Mouse (Mus musculus) embryonic fibroblast, embryonic 13.5 days (primary cell): ENCODE measurements at regions not wholly inside any gene's neighbourhood (a gene's known extent, or its start where the extent isn't known, plus 50 kb on each side); places are given as distances from the start of the nearest gene placed in this dataset.

Source experiments
- CTCF ChIP-seq: IDR thresholded peaks from 2 replicates; pipeline ENCODE4 v1.5.1; 2011; ENCODE audit warnings: mild to moderate bottlenecking, control low read depth, low read length, moderate library complexity, borderline replicate concordance; ENCODE audit not compliant: insufficient read depth
- POLR2A ChIP-seq: IDR thresholded peaks from 2 replicates; pipeline ENCODE4 v1.6.1; 2011; ENCODE audit warnings: low read depth, mild to moderate bottlenecking, control low read depth, low read length, moderate library complexity

DNA sequence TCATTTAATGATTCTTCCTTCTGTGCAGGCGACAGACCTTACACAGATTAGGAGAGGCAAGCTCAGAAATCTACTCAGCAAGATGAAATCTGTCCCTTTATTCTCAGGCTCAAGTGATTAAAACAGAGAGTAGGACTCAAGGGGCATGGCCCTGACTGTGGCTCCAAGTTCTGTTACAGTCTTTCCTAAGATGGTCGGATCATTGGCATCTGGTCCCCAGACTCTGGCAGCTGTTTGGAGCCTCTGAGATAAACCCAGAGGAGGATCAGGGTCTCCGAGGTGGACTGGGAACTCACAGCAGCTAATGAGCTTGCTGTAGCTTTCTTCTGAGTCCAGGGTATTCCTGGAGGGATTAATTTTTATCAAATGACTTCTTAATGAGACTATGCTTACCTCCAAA is 51.7 kb upstream of the Hs3st2 start:
- TF ChIP-seq POLR2A (no peak), CTCF (no peak)
